In the genomic region with DNA sequence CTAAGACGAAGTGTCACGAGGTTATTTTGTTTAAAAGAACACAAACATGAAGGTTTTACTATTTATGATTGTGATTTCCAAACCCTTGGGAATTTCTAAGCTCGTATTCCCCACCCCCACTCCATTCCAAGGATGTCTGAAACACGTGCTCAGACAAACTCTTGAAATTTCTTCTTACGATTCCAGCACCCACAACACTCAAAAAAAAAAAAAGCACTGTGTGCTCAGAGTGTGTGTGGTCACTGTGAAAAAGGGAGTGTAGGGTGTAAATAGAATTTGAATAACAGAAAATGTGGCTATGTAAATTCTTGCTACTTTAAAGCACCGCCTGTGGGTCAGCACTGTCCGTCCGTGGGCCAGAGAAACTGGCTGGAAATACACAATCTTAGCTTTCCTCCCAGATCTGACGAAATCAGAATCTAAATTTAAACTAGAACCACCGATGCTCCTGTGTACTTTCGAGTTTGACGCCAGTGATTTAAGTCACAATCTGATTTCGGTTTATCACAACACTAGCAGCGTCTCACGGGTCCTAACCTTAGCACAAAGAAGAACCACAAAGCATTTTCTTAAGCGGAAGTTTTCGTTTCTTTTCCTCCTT, we compare ENCODE assay signal across 9 mouse cellular contexts. TPM values are rescaled to one million over a fixed set of nuclear protein-coding genes. Genes with fewer than 3 reads are reported as not detected.
DNase-seq lines count a peak whose midpoint lies in the region; ATAC-seq lines count a peak whose summit lies in the region.
"Had no signal": no experiment of that assay in that cellular context is flagged by ENCODE, and none has a peak within 500 bp of the region (broad histone marks: within the 10 kb centered on the region; RNA-seq: fewer than 3 reads in every experiment).

No protein-coding gene starts in this region.

- H3K9ac ChIP-seq in embryonic facial prominence, embryonic 11.5 days (replicated peaks; ENCODE audit: low read length) = peak overlapping the region; percentile 89
- peak overlapping the region; percentile 79 for H3K9ac ChIP-seq in intestine, embryonic 15.5 days

- no peaks in the 10 kb centered on the region for H3K36me3 ChIP-seq in embryonic facial prominence, embryonic 11.5 days (replicated peaks; ENCODE audit: control insufficient read depth, insufficient read depth, low read depth, low read length)
- H3K36me3 ChIP-seq in intestine, embryonic 15.5 days = no peaks in the 10 kb centered on the region
- H3K36me3 ChIP-seq in midbrain, embryonic 10.5 days = no peaks in the 10 kb centered on the region

- peak overlapping the region; percentile 51 for H3K4me3 ChIP-seq in embryonic facial prominence, embryonic 11.5 days (ENCODE audit: low read depth, low read length)
- peak overlapping the region; percentile 60 for H3K4me3 ChIP-seq in intestine, embryonic 15.5 days (replicated peaks)
- H3K4me3 ChIP-seq in midbrain, embryonic 10.5 days = peak overlapping the region; percentile 65

- no peaks in the 10 kb centered on the region for H3K4me1 ChIP-seq in embryonic facial prominence, embryonic 11.5 days (ENCODE audit: control insufficient read depth, insufficient read depth, low read length)
- H3K4me1 ChIP-seq in intestine, embryonic 15.5 days (replicated peaks) = no peaks in the 10 kb centered on the region
- peaks cover 18% of the 10 kb centered on the region for H3K4me1 ChIP-seq in midbrain, embryonic 10.5 days

- ATAC-seq in embryonic facial prominence, embryonic 11.5 days (replicated peaks; ENCODE audit: insufficient number of reproducible peaks, low FRiP score, low TSS enrichment, low read depth) = no peak
- ATAC-seq in intestine, embryonic 15.5 days = peak; percentile 53

- 17% methylated on average over 17 of the region's 17 CpGs for WGBS in embryonic facial prominence, embryonic 11.5 days
- 14% methylated on average over 17 of the region's 17 CpGs for WGBS in intestine, embryonic 15.5 days
- WGBS in midbrain, embryonic 10.5 days = 22% methylated on average over 17 of the region's 17 CpGs

- peak; percentile 10 for DNase-seq in adrenal gland, postnatal 14 days
- DNase-seq in adrenal gland, postnatal 25 days = no peak
- DNase-seq in 3134 (ENCODE audit: extremely low read depth, insufficient read length, low spot score) = peak; percentile 26
- DNase-seq in embryonic facial prominence, embryonic 11.5 days (ENCODE audit: low spot score) = peak; percentile 47
- no peak for DNase-seq in midbrain, embryonic 10.5 days (ENCODE audit: low spot score)
- DNase-seq in urinary bladder, postnatal 25 days (ENCODE audit: low spot score) = no peak
- no peak for DNase-seq in left cerebral cortex, postnatal 4 days

- no peaks in the 10 kb centered on the region for H3K9me3 ChIP-seq in embryonic facial prominence, embryonic 11.5 days (replicated peaks; ENCODE audit: control insufficient read depth, low read length)
- H3K9me3 ChIP-seq in intestine, embryonic 15.5 days = no peaks in the 10 kb centered on the region
- H3K9me3 ChIP-seq in midbrain, embryonic 10.5 days (replicated peaks) = no peaks in the 10 kb centered on the region

- H3K4me2 ChIP-seq in embryonic facial prominence, embryonic 11.5 days (ENCODE audit: low read depth, low read length) = peak overlapping the region; percentile 37
- H3K4me2 ChIP-seq in intestine, embryonic 15.5 days (replicated peaks) = peak overlapping the region; percentile 48

- H3K27ac ChIP-seq in embryonic facial prominence, embryonic 11.5 days (replicated peaks; ENCODE audit: low read depth, low read length) = peak overlapping the region; percentile 77
- H3K27ac ChIP-seq in intestine, embryonic 15.5 days = peak overlapping the region; percentile 91
- H3K27ac ChIP-seq in midbrain, embryonic 10.5 days (replicated peaks) = peak overlapping the region; percentile 88

- no peaks in the 10 kb centered on the region for H3K27me3 ChIP-seq in embryonic facial prominence, embryonic 11.5 days (ENCODE audit: control insufficient read depth, insufficient read depth, low read length)
- H3K27me3 ChIP-seq in intestine, embryonic 15.5 days (replicated peaks) = no peaks in the 10 kb centered on the region
- H3K27me3 ChIP-seq in midbrain, embryonic 10.5 days (ENCODE audit: low read depth, poor library complexity, severe bottlenecking) = peaks cover 37% of the 10 kb centered on the region

- intact Hi-C loops in left cerebral cortex, postnatal 4 days (cut with DNase I) = loop anchor here (2.0 to 5.0 kb wide), 2 partner anchors 43 to 105 kb away; partner anchors contain the start of gene Sms

RNA-seq across cellular contexts. Expression of gene Mbtps2, which starts 0.8 kb away (rescaled TPM):
- 22.2 and 23.4 TPM in 2 replicates for total RNA-seq in adrenal gland, postnatal 14 days (2021)
- total RNA-seq in adrenal gland, postnatal 25 days (2021) = 20.8 and 26.1 TPM in 2 replicates
- 24.7 and 27.0 TPM in 2 replicates for polyA plus RNA-seq in embryonic facial prominence, embryonic 11.5 days (2014; fragmentation: Nextera tagmentation; extraction: Ambion mirVana)
- polyA plus RNA-seq in intestine, embryonic 15.5 days (2015; fragmentation: Nextera tagmentation; extraction: Ambion mirVana) = 19.8 and 21.4 TPM in 2 replicates
- 17.2 and 20.0 TPM in 2 replicates for polyA plus RNA-seq in midbrain, embryonic 10.5 days (2016; fragmentation: Nextera tagmentation; extraction: Ambion mirVana)
- total RNA-seq in left cerebral cortex, postnatal 4 days (2021) = 10 to 100 TPM; 46.4 to 48.6 TPM

RNA-seq across cellular contexts. Expression of gene Yy2, which starts 28.9 kb away (rescaled TPM):
- total RNA-seq in adrenal gland, postnatal 14 days (2021) = 0.11 and 1.3 TPM in 2 replicates
- 0.58 and 0.81 TPM in 2 replicates for total RNA-seq in adrenal gland, postnatal 25 days (2021)
- 6.5 and 8.4 TPM in 2 replicates for polyA plus RNA-seq in embryonic facial prominence, embryonic 11.5 days (2014; fragmentation: Nextera tagmentation; extraction: Ambion mirVana)
- polyA plus RNA-seq in intestine, embryonic 15.5 days (2015; fragmentation: Nextera tagmentation; extraction: Ambion mirVana) = 2.7 and 4.5 TPM in 2 replicates
- polyA plus RNA-seq in midbrain, embryonic 10.5 days (2016; fragmentation: Nextera tagmentation; extraction: Ambion mirVana) = 4.1 and 5.0 TPM in 2 replicates
- total RNA-seq in left cerebral cortex, postnatal 4 days (2021) = not detected
- polyA plus RNA-seq: large intestine, adult 2 months had no signal

Comparison
In these comparisons a context has a peak if more than half of its experiments do, and no peak if none do; other contexts are left out.
1. DNase-seq: peak in adrenal gland, postnatal 14 days (single experiment), 3134 (single experiment) and embryonic facial prominence, embryonic 11.5 days (single experiment); none in adrenal gland, postnatal 25 days (single experiment), midbrain, embryonic 10.5 days (single experiment), urinary bladder, postnatal 25 days (single experiment) and left cerebral cortex, postnatal 4 days (single experiment).
2. Peak in every context shown above with its lines, with median percentiles within 50 percentile points of each other: H3K27ac ChIP-seq and H3K4me3 ChIP-seq.